Mouse (Mus musculus) R1 (cell line): ENCODE data around the gene Lamc1.

Source experiments
- DNase-seq: peaks from one replicate; pipeline ENCODE4 v3.0.0-alpha.2; 2018; ENCODE audit warnings: low read depth, low spot score

Gene Lamc1

GRCm38 (mm10) chr1:153192379-153192778 is 140.2 kb downstream of the Lamc1 start:
- no peak for DNase-seq

GRCm38 (mm10) chr1:153191943-153192329 is 140.7 kb downstream of the Lamc1 start:
- peak; percentile 75 for DNase-seq

DNA sequence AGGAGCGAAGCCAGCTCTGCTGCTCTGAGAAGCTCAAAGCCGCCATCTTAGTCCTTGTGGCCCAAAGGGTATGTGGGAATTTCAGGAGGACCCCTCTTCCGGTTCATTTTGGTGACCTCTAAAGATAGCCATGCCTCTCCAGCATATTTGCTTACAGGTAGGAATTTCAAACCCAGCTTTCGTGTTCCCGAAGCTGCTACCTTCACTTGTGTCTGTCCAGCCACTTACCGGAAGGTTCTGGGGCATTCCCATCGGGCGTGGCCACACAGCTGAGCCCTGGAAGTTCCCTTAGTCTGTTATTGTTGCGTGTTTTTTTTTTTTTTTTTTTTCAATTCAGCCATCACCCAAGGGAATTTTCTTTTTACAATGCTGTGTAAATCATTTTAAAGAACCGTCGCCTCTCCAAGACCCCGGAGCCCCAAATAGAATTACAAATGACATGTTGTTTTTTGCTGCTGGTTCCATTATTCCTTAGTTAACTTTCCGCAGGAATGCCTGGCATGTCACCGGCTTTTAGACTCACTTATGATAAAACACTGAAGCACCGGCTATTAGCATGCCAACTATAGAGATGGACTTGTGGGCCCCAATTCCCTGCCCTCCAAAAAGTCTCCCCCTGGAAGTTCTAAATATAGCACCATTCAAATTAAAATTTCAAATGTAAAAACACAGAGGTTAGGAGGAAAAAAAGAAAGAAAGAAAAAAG is 141.2 kb downstream of the Lamc1 start:
- peak; percentile 79 for DNase-seq

DNA sequence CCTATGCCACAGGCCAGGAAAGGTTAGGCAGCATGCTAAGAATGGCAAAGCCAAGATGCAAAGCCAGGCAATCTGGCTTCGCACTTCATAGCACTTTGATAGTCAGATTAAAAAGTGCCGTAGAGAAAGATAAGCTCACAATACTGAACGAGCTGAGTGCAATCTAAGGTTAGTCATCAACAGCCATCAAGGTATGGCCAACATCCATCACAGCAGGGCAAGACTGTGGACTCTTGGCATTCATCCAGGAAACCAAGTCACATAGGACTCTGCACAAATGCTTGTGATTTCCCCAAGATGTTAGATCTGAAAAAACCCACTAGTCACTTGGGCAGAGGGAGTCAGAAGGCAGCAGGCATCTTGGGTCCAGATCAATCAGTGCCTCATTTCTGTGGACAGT is 144.5 kb downstream of the Lamc1 start:
- DNase-seq: no peak

- DNase-seq: peak; percentile 83
Observed at GRCm38 (mm10) chr1:153185828-153186803, 146.5 kb downstream of the Lamc1 start, which contains the start of gene Lamc2. TSS of gene Lamc2 (minus strand) at chr1:153186447.

- no peak for DNase-seq
Observed at GRCm38 (mm10) chr1:153180586-153181289, 151.8 kb downstream of the Lamc1 start.

- no peak for DNase-seq
Observed at GRCm38 (mm10) chr1:153180160-153180559, 152.4 kb downstream of the Lamc1 start.

- DNase-seq: peak; percentile 16
Observed at GRCm38 (mm10) chr1:153174801-153175200, 157.8 kb downstream of the Lamc1 start.

DNA sequence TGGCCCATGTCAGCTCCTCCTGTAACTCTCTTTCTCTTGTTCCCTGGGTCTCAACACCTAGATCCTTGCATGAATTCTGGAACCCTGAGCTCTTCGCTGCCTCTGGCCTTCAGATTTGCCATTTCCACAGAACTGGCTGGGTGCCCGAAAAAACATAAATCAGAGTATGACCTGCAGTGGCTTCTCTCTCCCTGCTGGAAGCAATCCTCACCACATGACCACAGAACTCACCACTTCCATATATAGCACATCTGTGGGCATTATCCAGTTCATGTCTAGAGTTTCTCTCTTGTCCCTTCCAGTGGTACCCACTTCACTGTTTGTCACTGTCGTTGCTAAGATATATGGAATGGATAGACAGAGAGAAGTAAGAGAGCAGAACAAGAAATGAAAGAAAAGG is 159.3 kb downstream of the Lamc1 start:
- DNase-seq: no peak

DNA sequence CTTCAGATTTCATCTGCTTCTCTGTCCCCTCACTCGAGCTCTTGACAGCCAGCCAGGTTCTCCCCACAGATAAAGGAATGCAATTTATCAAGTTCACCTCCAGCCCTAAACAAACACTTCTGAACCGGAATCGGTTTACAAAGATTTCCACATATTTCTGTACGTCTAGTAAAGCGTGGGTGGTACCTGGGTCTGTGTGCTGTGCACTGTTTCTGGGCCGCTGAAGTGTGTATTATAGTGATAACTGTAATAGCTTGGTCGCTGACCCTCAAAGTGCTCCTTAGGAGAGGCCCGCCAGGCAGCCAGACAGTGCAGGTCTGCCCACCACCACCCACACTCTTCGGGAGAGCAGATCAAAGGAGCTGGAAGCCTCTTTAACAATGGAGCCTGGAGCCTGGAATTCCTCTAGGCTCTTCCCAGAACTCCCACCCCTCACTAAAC is 160.3 kb downstream of the Lamc1 start:
- DNase-seq: peak; percentile 63

GRCm38 (mm10) chr1:153171011-153171410 is 161.6 kb downstream of the Lamc1 start:
- no peak for DNase-seq
